Mouse (Mus musculus): ENCODE measurements at regions not wholly inside any gene's neighbourhood (a gene's known extent, or its start where the extent isn't known, plus 50 kb on each side); places are given as distances from the start of the nearest gene placed in this dataset.

DNA sequence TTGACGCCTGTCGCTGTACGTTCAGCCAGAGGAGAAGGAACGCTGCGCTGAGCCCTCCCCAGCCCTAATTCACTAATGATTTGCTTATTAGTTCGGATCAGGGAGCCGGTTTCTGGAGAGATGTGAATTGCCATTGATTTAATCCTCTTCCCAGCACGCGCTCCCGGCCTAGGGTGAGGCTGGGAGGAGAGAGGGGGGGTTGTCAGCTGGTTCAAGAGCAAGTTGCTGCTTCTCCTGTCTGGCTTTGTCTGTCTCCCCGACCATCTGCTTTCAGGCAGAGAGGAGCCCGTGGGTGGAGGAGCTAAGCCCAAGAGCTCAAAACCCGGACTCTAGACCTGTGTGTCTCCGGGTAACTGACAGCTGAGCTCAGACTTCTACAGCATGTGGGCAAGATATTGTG is 304.4 kb downstream of the H2al1j start:
- no peak overlapping the region for H3K27ac ChIP-seq (ENCODE audit: insufficient read depth, low read length)

DNA sequence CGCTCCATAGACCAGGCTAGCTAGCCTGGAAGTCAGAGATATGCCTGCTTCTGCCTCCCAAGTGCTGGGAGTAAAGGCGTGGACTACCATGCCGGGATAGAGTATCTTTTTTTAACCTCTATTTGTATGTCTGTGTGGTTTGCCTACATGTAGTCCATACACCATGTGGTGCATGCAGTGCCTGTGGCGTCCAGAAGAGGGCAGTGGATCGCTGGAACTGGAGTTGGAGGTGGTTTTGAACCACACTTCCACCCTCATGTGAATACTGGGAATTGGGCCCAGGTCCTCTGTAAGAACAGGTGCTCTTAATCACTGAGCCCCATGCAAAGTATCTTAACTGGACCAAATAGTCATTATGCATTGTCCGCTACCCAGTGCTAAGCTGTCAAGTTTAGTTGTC is 306.2 kb downstream of the H2al1j start:
- Histone ChIP-seq H3K4me1 (ENCODE audit: control insufficient read depth, insufficient read depth, low read length) (no peaks in the 10 kb centered on the region), H3K27ac (ENCODE audit: insufficient read depth, low read length) (no peak overlapping the region), H3K27me3 (ENCODE audit: control insufficient read depth, insufficient read depth, low read length, poor library complexity, severe bottlenecking) (no peaks in the 10 kb centered on the region), H3K9me3 (replicated peaks; ENCODE audit: control insufficient read depth, insufficient read depth, low read length, poor library complexity, severe bottlenecking) (no peaks in the 10 kb centered on the region), H3K36me3 (ENCODE audit: control insufficient read depth, insufficient read depth, low read length, poor library complexity, severe bottlenecking) (no peaks in the 10 kb centered on the region), H3K4me3 (ENCODE audit: low read depth, low read length) (no peak overlapping the region), H3K9ac (ENCODE audit: low read depth, poor library complexity, severe bottlenecking) (no peak overlapping the region)
- TF ChIP-seq EP300 (IDR thresholded peaks at IDR 0.05; ENCODE audit: insufficient read depth, low read depth, low read length), result no peak
- peak; percentile 75 for TF ChIP-seq CTCF (IDR thresholded peaks at IDR 0.05; ENCODE audit: low read depth, low read length)

More for the DNA sequence above, 304.4 kb downstream of the H2al1j start:
- Histone ChIP-seq H3K9ac (ENCODE audit: low read depth, poor library complexity, severe bottlenecking) (no peak overlapping the region), H3K4me1 (ENCODE audit: control insufficient read depth, insufficient read depth, low read length) (no peaks in the 10 kb centered on the region), H3K36me3 (ENCODE audit: control insufficient read depth, insufficient read depth, low read length, poor library complexity, severe bottlenecking) (no peaks in the 10 kb centered on the region), H3K4me3 (ENCODE audit: low read depth, low read length) (no peak overlapping the region), H3K9me3 (replicated peaks; ENCODE audit: control insufficient read depth, insufficient read depth, low read length, poor library complexity, severe bottlenecking) (no peaks in the 10 kb centered on the region), H3K27me3 (ENCODE audit: control insufficient read depth, insufficient read depth, low read length, poor library complexity, severe bottlenecking) (no peaks in the 10 kb centered on the region)
- no peak for TF ChIP-seq CTCF (IDR thresholded peaks at IDR 0.05; ENCODE audit: low read depth, low read length)

DNA sequence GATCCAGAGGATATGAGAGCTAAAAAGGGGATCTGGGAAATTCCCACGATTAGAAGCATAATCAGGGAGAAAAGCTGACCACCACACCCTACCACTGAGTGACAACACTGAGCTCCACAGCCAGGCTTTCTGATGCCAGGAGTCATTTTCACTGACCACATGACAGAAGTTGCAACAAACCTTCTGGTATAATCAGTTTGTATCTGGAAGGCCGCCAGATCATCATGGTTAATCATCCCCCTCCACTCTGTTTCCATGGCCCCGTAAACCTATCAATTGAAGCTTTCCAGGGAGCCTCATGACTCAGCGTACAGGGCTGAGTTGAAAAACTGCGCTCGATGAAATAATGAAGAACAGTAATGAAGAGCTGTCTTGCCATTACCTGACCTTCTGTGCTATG is 316.9 kb downstream of the H2al1j start:
- Histone ChIP-seq H3K9me3 (replicated peaks; ENCODE audit: control insufficient read depth, insufficient read depth, low read length, poor library complexity, severe bottlenecking) (no peaks in the 10 kb centered on the region), H3K36me3 (ENCODE audit: control insufficient read depth, insufficient read depth, low read length, poor library complexity, severe bottlenecking) (no peaks in the 10 kb centered on the region), H3K9ac (ENCODE audit: low read depth, poor library complexity, severe bottlenecking) (no peak overlapping the region), H3K27ac (ENCODE audit: insufficient read depth, low read length) (no peak overlapping the region), H3K4me3 (ENCODE audit: low read depth, low read length) (no peak overlapping the region), H3K27me3 (ENCODE audit: control insufficient read depth, insufficient read depth, low read length, poor library complexity, severe bottlenecking) (no peaks in the 10 kb centered on the region), H3K4me1 (ENCODE audit: control insufficient read depth, insufficient read depth, low read length) (no peaks in the 10 kb centered on the region)
- TF ChIP-seq EP300 (IDR thresholded peaks at IDR 0.05; ENCODE audit: insufficient read depth, low read depth, low read length) (no peak), CTCF (IDR thresholded peaks at IDR 0.05; ENCODE audit: low read depth, low read length) (no peak), POLR2A (IDR thresholded peaks at IDR 0.05; ENCODE audit: insufficient read depth, low read length) (no peak)

DNA sequence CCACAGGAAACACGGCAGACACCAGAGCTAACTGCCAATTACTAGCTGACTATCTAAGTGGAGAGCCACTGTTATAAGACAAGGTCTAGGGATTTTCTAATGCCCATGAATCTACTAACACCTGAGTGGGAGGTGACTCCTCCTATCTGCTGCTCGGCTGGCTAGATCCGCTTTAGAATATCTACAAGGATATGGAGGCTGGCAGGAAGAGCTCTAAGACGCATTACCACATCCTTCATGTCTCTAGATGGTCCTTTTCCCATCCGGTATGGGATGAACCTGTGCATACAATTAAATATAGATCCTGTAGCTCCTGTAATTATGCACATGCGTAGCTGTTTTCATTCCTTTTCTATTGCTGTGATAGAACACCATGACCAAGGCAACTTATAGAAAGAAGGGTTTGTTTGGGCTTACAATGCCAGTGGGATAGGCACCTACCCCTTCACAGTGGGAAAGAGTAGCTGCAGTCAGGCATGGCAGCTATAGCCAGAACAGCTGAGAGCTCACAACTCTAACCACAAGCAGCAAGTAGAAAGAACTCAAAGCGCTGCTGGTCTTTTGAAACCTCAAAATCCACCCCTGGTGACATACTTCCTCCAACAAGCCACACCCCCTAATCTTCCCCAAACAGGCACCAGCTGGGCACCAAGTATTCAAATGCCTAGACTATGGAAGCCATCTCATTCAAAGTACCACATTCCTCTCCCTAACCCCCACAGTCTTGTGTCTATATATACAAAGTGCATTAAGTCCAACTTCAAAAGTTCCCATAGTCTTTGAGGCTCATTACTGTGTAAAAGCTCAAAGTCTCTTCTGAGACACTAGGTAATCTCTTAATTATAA is 319.3 kb downstream of the H2al1j start:
- Histone ChIP-seq H3K9ac (ENCODE audit: low read depth, poor library complexity, severe bottlenecking) (no peak overlapping the region), H3K27me3 (ENCODE audit: control insufficient read depth, insufficient read depth, low read length, poor library complexity, severe bottlenecking) (no peaks in the 10 kb centered on the region)

DNA sequence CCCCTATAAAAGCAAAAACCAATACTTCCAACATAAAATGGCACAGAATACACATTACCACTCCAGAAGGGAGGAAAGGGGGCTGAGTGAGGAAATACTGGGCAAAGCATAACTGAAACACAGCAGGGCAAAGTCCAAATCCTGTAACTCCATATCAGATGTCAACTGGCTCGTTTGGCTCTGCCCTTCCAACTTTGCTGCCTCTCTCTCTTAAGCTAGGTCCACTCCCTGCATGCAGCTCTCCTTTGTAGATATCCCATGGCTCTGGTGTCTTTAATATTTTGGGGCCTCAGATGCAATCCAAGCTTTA is 319.9 kb downstream of the H2al1j start:
- Histone ChIP-seq H3K27me3 (ENCODE audit: control insufficient read depth, insufficient read depth, low read length, poor library complexity, severe bottlenecking) (no peaks in the 10 kb centered on the region), H3K27ac (ENCODE audit: insufficient read depth, low read length) (no peak overlapping the region), H3K4me1 (ENCODE audit: control insufficient read depth, insufficient read depth, low read length) (no peaks in the 10 kb centered on the region), H3K4me3 (ENCODE audit: low read depth, low read length) (no peak overlapping the region), H3K9ac (ENCODE audit: low read depth, poor library complexity, severe bottlenecking) (no peak overlapping the region), H3K9me3 (replicated peaks; ENCODE audit: control insufficient read depth, insufficient read depth, low read length, poor library complexity, severe bottlenecking) (no peaks in the 10 kb centered on the region), H3K36me3 (ENCODE audit: control insufficient read depth, insufficient read depth, low read length, poor library complexity, severe bottlenecking) (no peaks in the 10 kb centered on the region)
- no peak for TF ChIP-seq POLR2A (IDR thresholded peaks at IDR 0.05; ENCODE audit: insufficient read depth, low read length)
- TF ChIP-seq CTCF (IDR thresholded peaks at IDR 0.05; ENCODE audit: low read depth, low read length), result no peak
- TF ChIP-seq EP300 (IDR thresholded peaks at IDR 0.05; ENCODE audit: insufficient read depth, low read depth, low read length), result no peak

More for the DNA sequence above, 319.3 kb downstream of the H2al1j start:
- no peaks in the 10 kb centered on the region for H3K36me3 ChIP-seq (ENCODE audit: control insufficient read depth, insufficient read depth, low read length, poor library complexity, severe bottlenecking)
- H3K4me3 ChIP-seq (ENCODE audit: low read depth, low read length), result no peak overlapping the region
- no peaks in the 10 kb centered on the region for H3K9me3 ChIP-seq (replicated peaks; ENCODE audit: control insufficient read depth, insufficient read depth, low read length, poor library complexity, severe bottlenecking)
- TF ChIP-seq CTCF (IDR thresholded peaks at IDR 0.05; ENCODE audit: low read depth, low read length) (no peak), POLR2A (IDR thresholded peaks at IDR 0.05; ENCODE audit: insufficient read depth, low read length) (no peak), EP300 (IDR thresholded peaks at IDR 0.05; ENCODE audit: insufficient read depth, low read depth, low read length) (no peak)
- no peak overlapping the region for H3K27ac ChIP-seq (ENCODE audit: insufficient read depth, low read length)
- no peaks in the 10 kb centered on the region for H3K4me1 ChIP-seq (ENCODE audit: control insufficient read depth, insufficient read depth, low read length)

DNA sequence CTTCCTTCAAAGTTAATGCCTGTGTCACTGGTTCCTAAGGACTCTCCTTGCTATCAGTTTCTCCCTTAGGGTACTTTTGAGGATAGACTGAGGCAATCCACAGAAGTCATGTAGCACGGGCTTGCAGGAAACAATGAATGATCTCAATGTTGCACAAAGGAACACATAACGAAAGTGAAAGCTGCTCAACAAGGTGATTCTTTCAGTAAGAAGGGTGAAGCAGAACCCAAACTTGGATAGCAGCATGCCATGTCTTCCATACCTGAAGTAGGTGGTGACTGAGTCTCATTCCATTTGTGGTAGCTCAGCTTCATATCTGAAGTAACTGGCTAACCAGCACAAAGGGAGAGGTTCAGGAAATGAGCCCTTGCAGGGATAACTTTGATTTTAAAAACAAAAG is 325.7 kb downstream of the H2al1j start:
- Histone ChIP-seq H3K4me3 (ENCODE audit: low read depth, low read length) (no peak overlapping the region), H3K27ac (ENCODE audit: insufficient read depth, low read length) (no peak overlapping the region), H3K4me1 (ENCODE audit: control insufficient read depth, insufficient read depth, low read length) (no peaks in the 10 kb centered on the region), H3K27me3 (ENCODE audit: control insufficient read depth, insufficient read depth, low read length, poor library complexity, severe bottlenecking) (no peaks in the 10 kb centered on the region), H3K36me3 (ENCODE audit: control insufficient read depth, insufficient read depth, low read length, poor library complexity, severe bottlenecking) (no peaks in the 10 kb centered on the region), H3K9ac (ENCODE audit: low read depth, poor library complexity, severe bottlenecking) (no peak overlapping the region), H3K9me3 (replicated peaks; ENCODE audit: control insufficient read depth, insufficient read depth, low read length, poor library complexity, severe bottlenecking) (no peaks in the 10 kb centered on the region)
- TF ChIP-seq CTCF (IDR thresholded peaks at IDR 0.05; ENCODE audit: low read depth, low read length), result no peak
- no peak for TF ChIP-seq EP300 (IDR thresholded peaks at IDR 0.05; ENCODE audit: insufficient read depth, low read depth, low read length)
- TF ChIP-seq POLR2A (IDR thresholded peaks at IDR 0.05; ENCODE audit: insufficient read depth, low read length), result no peak
